12 mouse cellular contexts compared by ENCODE assay signal in the genomic region with DNA sequence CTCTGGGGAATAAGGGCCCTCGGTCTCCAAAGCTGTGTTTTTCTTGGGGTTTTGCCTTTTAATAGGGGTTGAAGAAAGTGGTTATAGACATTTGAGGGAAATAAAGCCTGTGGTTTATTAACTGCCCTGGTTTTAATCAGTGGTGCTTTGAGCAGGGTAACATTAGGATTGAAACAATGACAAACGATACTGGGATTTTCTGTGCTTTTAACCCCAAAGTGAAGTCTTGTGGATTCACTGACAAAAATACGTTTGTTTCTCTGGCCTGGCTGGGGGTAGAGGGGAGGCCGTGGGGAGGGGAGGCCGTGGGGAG.
DNase-seq lines count a peak whose midpoint lies in the region; ATAC-seq and TF ChIP-seq lines count a peak whose summit lies in the region.
"Had no signal": no experiment of that assay in that cellular context is flagged by ENCODE, and none has a peak within 500 bp of the region (broad histone marks: within the 10 kb centered on the region; RNA-seq: fewer than 3 reads in every experiment).

No protein-coding gene starts in this region.

- no peaks in the 10 kb centered on the region for H3K36me3 ChIP-seq in heart, embryonic 13.5 days
- no peaks in the 10 kb centered on the region for H3K36me3 ChIP-seq in kidney, postnatal 0 days (ENCODE audit: insufficient read depth, low read length)
- no peaks in the 10 kb centered on the region for H3K36me3 ChIP-seq in kidney, embryonic 16.5 days (ENCODE audit: insufficient read depth, low read length)
- H3K36me3 ChIP-seq in hindbrain, embryonic 15.5 days: no peaks in the 10 kb centered on the region
- H3K36me3 ChIP-seq in stomach, embryonic 14.5 days (ENCODE audit: control insufficient read depth, insufficient read depth, low read length): no peaks in the 10 kb centered on the region
- H3K36me3 ChIP-seq: forebrain, embryonic 15.5 days; G1E; neural tube, embryonic 12.5 days had no signal

- 30% methylated on average over 5 of the region's 5 CpGs for WGBS in heart, embryonic 13.5 days
- WGBS in kidney, postnatal 0 days: 16% methylated on average over 5 of the region's 5 CpGs
- WGBS in kidney, embryonic 16.5 days: 23% methylated on average over 5 of the region's 5 CpGs
- WGBS in hindbrain, embryonic 15.5 days: 21% methylated on average over 5 of the region's 5 CpGs
- 14% methylated on average over 5 of the region's 5 CpGs for WGBS in stomach, embryonic 14.5 days

- no peaks in the 10 kb centered on the region for H3K27me3 ChIP-seq in heart, embryonic 13.5 days (replicated peaks)
- H3K27me3 ChIP-seq in kidney, postnatal 0 days (ENCODE audit: insufficient read depth, low read length): no peaks in the 10 kb centered on the region
- H3K27me3 ChIP-seq in kidney, embryonic 16.5 days (ENCODE audit: insufficient read depth, low read length): no peaks in the 10 kb centered on the region
- no peaks in the 10 kb centered on the region for H3K27me3 ChIP-seq in hindbrain, embryonic 15.5 days
- no peaks in the 10 kb centered on the region for H3K27me3 ChIP-seq in stomach, embryonic 14.5 days (ENCODE audit: control insufficient read depth, insufficient read depth, low read length)
- H3K27me3 ChIP-seq: forebrain, embryonic 15.5 days; neural tube, embryonic 12.5 days had no signal

- H3K9me3 ChIP-seq in heart, embryonic 13.5 days: no peaks in the 10 kb centered on the region
- no peaks in the 10 kb centered on the region for H3K9me3 ChIP-seq in kidney, postnatal 0 days (replicated peaks; ENCODE audit: low read length)
- H3K9me3 ChIP-seq in kidney, embryonic 16.5 days (ENCODE audit: low read length): no peaks in the 10 kb centered on the region
- no peaks in the 10 kb centered on the region for H3K9me3 ChIP-seq in hindbrain, embryonic 15.5 days
- H3K9me3 ChIP-seq in stomach, embryonic 14.5 days (ENCODE audit: control insufficient read depth, low read depth, low read length): no peaks in the 10 kb centered on the region
- H3K9me3 ChIP-seq: forebrain, embryonic 15.5 days; neural tube, embryonic 12.5 days had no signal

- H3K4me3 ChIP-seq in heart, embryonic 13.5 days: no peak overlapping the region
- no peak overlapping the region for H3K4me3 ChIP-seq in kidney, postnatal 0 days (replicated peaks; ENCODE audit: low read depth, low read length)
- H3K4me3 ChIP-seq in kidney, embryonic 16.5 days (ENCODE audit: low read length): no peak overlapping the region
- no peak overlapping the region for H3K4me3 ChIP-seq in hindbrain, embryonic 15.5 days
- H3K4me3 ChIP-seq in stomach, embryonic 14.5 days (ENCODE audit: low read depth, low read length): no peak overlapping the region
- H3K4me3 ChIP-seq: forebrain, embryonic 15.5 days; neural tube, embryonic 12.5 days had no signal

- intact Hi-C loops in heart, postnatal 14 days (cut with DNase I): no loop called here

- no peak for DNase-seq in heart, postnatal 14 days
- DNase-seq in kidney, postnatal 0 days (ENCODE audit: low spot score): no peak
- DNase-seq in left cerebral cortex, adult 18-20 months (ENCODE audit: low spot score in 2 of 2): no peak
- no peak for DNase-seq in frontal cortex, postnatal 36 days (ENCODE audit: low spot score in 2 of 2)
- DNase-seq: layer of hippocampus, adult 9-11 months had no signal

- ATAC-seq in heart, embryonic 13.5 days (ENCODE audit: extremely low read depth, insufficient number of reproducible peaks, low FRiP score, low TSS enrichment): no peak
- ATAC-seq in kidney, postnatal 0 days (replicated peaks; ENCODE audit: low FRiP score, low read depth): no peak
- no peak for ATAC-seq in kidney, embryonic 16.5 days (ENCODE audit: low FRiP score, low TSS enrichment)
- no peak for ATAC-seq in hindbrain, embryonic 15.5 days (ENCODE audit: low FRiP score, low read depth)
- no peak for ATAC-seq in stomach, embryonic 14.5 days (ENCODE audit: insufficient number of reproducible peaks, insufficient read depth, low FRiP score, low read depth)
- ATAC-seq: forebrain, embryonic 15.5 days had no signal

- no peak overlapping the region for H3K9ac ChIP-seq in heart, embryonic 13.5 days
- H3K9ac ChIP-seq in kidney, postnatal 0 days (ENCODE audit: low read depth, low read length): no peak overlapping the region
- no peak overlapping the region for H3K9ac ChIP-seq in kidney, embryonic 16.5 days (replicated peaks; ENCODE audit: low read length)
- H3K9ac ChIP-seq in hindbrain, embryonic 15.5 days: no peak overlapping the region
- no peak overlapping the region for H3K9ac ChIP-seq in stomach, embryonic 14.5 days (replicated peaks; ENCODE audit: low read depth, low read length)
- H3K9ac ChIP-seq: forebrain, embryonic 15.5 days; neural tube, embryonic 12.5 days had no signal

- H3K4me1 ChIP-seq in heart, embryonic 13.5 days: peaks cover 30% of the 10 kb centered on the region
- H3K4me1 ChIP-seq in kidney, postnatal 0 days (replicated peaks; ENCODE audit: insufficient read depth, low read length): 0 out of 2 replicates have a peak, but pooled peaks cover 8% of the 10 kb centered on the region
- H3K4me1 ChIP-seq in kidney, embryonic 16.5 days (ENCODE audit: insufficient read depth, low read length): peaks cover 19% of the 10 kb centered on the region
- H3K4me1 ChIP-seq in hindbrain, embryonic 15.5 days (replicated peaks): peaks cover 13% of the 10 kb centered on the region
- peaks cover 16% of the 10 kb centered on the region; the same call in 1 of the 2 replicates for H3K4me1 ChIP-seq in stomach, embryonic 14.5 days (ENCODE audit: control insufficient read depth, insufficient read depth, low read length)

- no peak overlapping the region for H3K4me2 ChIP-seq in heart, embryonic 13.5 days
- no peak overlapping the region for H3K4me2 ChIP-seq in kidney, postnatal 0 days (ENCODE audit: low read length)
- H3K4me2 ChIP-seq in kidney, embryonic 16.5 days (replicated peaks; ENCODE audit: low read depth, low read length): no peak overlapping the region
- no peak overlapping the region for H3K4me2 ChIP-seq in hindbrain, embryonic 15.5 days
- no peak overlapping the region for H3K4me2 ChIP-seq in stomach, embryonic 14.5 days (replicated peaks; ENCODE audit: low read depth, low read length)
- H3K4me2 ChIP-seq: forebrain, embryonic 15.5 days; neural tube, embryonic 12.5 days had no signal

- TF ChIP-seq CTCF in kidney, postnatal 0 days (IDR thresholded peaks at IDR 0.05; ENCODE audit: low read depth): no peak

- peak overlapping the region; percentile 79 for H3K27ac ChIP-seq in heart, embryonic 13.5 days (replicated peaks)
- 0 out of 2 replicates have a peak overlapping the region, but pooled peaks have one; percentile 16 for H3K27ac ChIP-seq in kidney, postnatal 0 days
- H3K27ac ChIP-seq in kidney, embryonic 16.5 days (ENCODE audit: low read length): no peak overlapping the region
- peak overlapping the region; percentile 28; the same call in 1 of the 2 replicates for H3K27ac ChIP-seq in hindbrain, embryonic 15.5 days (replicated peaks)
- H3K27ac ChIP-seq in stomach, embryonic 14.5 days (ENCODE audit: low read length): peak overlapping the region; percentile 77
- H3K27ac ChIP-seq: forebrain, embryonic 15.5 days; neural tube, embryonic 12.5 days had no signal
